ENCODE assay signal across 8 mouse cellular contexts in genomic region chr7:19164978-19165377, GRCm38 (mm10). TPM values are rescaled to one million over a fixed set of nuclear protein-coding genes. Genes with fewer than 3 reads are reported as not detected.
DNase-seq lines count a peak whose midpoint lies in the region; ATAC-seq and TF ChIP-seq lines count a peak whose summit lies in the region.

No protein-coding gene starts in this region.

- 3% methylated on average over 13 of the region's 13 CpGs for WGBS in forebrain, embryonic 15.5 days
- whole genome bisulfite sequencing in liver, embryonic 14.5 days (ENCODE audit: insufficient replicate concordance), result under 1% methylated on average over 13 of the region's 13 CpGs

- no peak for TF ChIP-seq EP300 in CH12.LX (IDR thresholded peaks at IDR 0.05; ENCODE audit: low read length)
- no peak for TF ChIP-seq EP300 in liver, embryonic 14.5 days (IDR thresholded peaks at IDR 0.05; ENCODE audit: low read depth)

- H3K36me3 ChIP-seq in CH12.LX (replicated peaks in 1 of 2; ENCODE audit: control insufficient read depth in 1 of 2, insufficient read depth in 1 of 2, low read length in 1 of 2), result no peaks in the 10 kb centered on the region
- no peaks in the 10 kb centered on the region for H3K36me3 ChIP-seq in forebrain, embryonic 15.5 days
- H3K36me3 ChIP-seq in liver, embryonic 14.5 days (replicated peaks; ENCODE audit: control insufficient read depth, insufficient read depth, low read depth), result no peaks in the 10 kb centered on the region
- no peaks in the 10 kb centered on the region for H3K36me3 ChIP-seq in testis, adult 2 months (ENCODE audit: control insufficient read depth, insufficient read depth, low read length)

- peaks cover 51% of the 10 kb centered on the region for H3K27me3 ChIP-seq in CH12.LX (replicated peaks)
- H3K27me3 ChIP-seq in forebrain, embryonic 15.5 days, result peaks cover 6% of the 10 kb centered on the region; the same call in 1 of the 2 replicates
- H3K27me3 ChIP-seq in liver, embryonic 14.5 days (ENCODE audit: control insufficient read depth, insufficient read depth, low read length), result peaks cover 9% of the 10 kb centered on the region
- no peaks in the 10 kb centered on the region for H3K27me3 ChIP-seq in testis, adult 2 months (ENCODE audit: control insufficient read depth, insufficient read depth, low read length)

- H3K79me2 ChIP-seq in CH12.LX (replicated peaks; ENCODE audit: control insufficient read depth, extremely low read depth, insufficient read depth, poor library complexity, severe bottlenecking), result no peaks in the 10 kb centered on the region

- ATAC-seq in forebrain, embryonic 15.5 days (replicated peaks), result no peak
- ATAC-seq in liver, embryonic 14.5 days (ENCODE audit: insufficient read depth), result 0 out of 2 replicates have a peak, but pooled peaks have one; percentile 40

- no peak overlapping the region for H3K4me2 ChIP-seq in CH12.LX (ENCODE audit: insufficient read depth, low read depth, poor library complexity, severe bottlenecking)
- H3K4me2 ChIP-seq in forebrain, embryonic 15.5 days (replicated peaks), result peak overlapping the region; percentile 39
- peak overlapping the region; percentile 33 for H3K4me2 ChIP-seq in liver, embryonic 14.5 days (ENCODE audit: low read depth)

- dilution Hi-C loops in CH12.LX (cut with MboI; ENCODE audit: extremely low pct_ligation_motif_present, extremely low pct_unique_long_range_greater_than_20kb, low sequenced_read_pairs), result no loop called here

- in situ Hi-C loops in CH12.LX (cut with MboI; ENCODE audit: low pct_ligation_motif_present, low pct_unique_long_range_greater_than_20kb, low sequenced_read_pairs), result loop anchor here (10.0 kb wide), 1 partner anchor 190 kb away; the partner anchor contains the start of genes Cd3eap and Ppp1r13l

- H3K4me3 ChIP-seq in CH12.LX (replicated peaks in 1 of 3; ENCODE audit: low read depth in 2 of 3, low read length in 2 of 3, poor library complexity in 1 of 3), result no peak overlapping the region
- peak overlapping the region; percentile 28 for H3K4me3 ChIP-seq in forebrain, embryonic 15.5 days
- H3K4me3 ChIP-seq in liver, embryonic 14.5 days (ENCODE audit: insufficient read depth in 1 of 2, low read depth in 2 of 2, low read length in 2 of 2), result no peak overlapping the region
- peak overlapping the region; percentile 62 for H3K4me3 ChIP-seq in testis, adult 2 months (ENCODE audit: control insufficient read depth, low read depth, low read length)

- no peak overlapping the region for H3K27ac ChIP-seq in CH12.LX (ENCODE audit: insufficient read depth, low read depth)
- H3K27ac ChIP-seq in forebrain, embryonic 15.5 days (replicated peaks), result peak overlapping the region; percentile 83; the same call in 1 of the 2 replicates
- no peak overlapping the region for H3K27ac ChIP-seq in liver, embryonic 14.5 days
- H3K27ac ChIP-seq in testis, adult 2 months (ENCODE audit: control insufficient read depth, insufficient read depth, low read depth, low read length), result no peak overlapping the region

- TF ChIP-seq RAD21 in CH12.LX (IDR thresholded peaks at IDR 0.05; ENCODE audit: low read depth, low read length), result no peak

- no peak overlapping the region for H3K9ac ChIP-seq in CH12.LX (ENCODE audit: insufficient read depth, low read depth)
- H3K9ac ChIP-seq in forebrain, embryonic 15.5 days (replicated peaks), result 0 out of 2 replicates have a peak overlapping the region, but pooled peaks have one; percentile 17
- H3K9ac ChIP-seq in liver, embryonic 14.5 days (replicated peaks), result no peak overlapping the region

- peaks cover 15% of the 10 kb centered on the region for H3K9me3 ChIP-seq in CH12.LX (replicated peaks; ENCODE audit: low read length)
- no peaks in the 10 kb centered on the region for H3K9me3 ChIP-seq in forebrain, embryonic 15.5 days
- no peaks in the 10 kb centered on the region; the same call in 1 of the 2 replicates for H3K9me3 ChIP-seq in liver, embryonic 14.5 days (ENCODE audit: control insufficient read depth, low read length)

- H3K4me1 ChIP-seq in CH12.LX (ENCODE audit: control insufficient read depth in 1 of 2, insufficient read depth in 2 of 2), result peaks cover 0 to 4% of the 10 kb centered on the region in 2 experiments; a peak in 1 of 4 replicates
- H3K4me1 ChIP-seq in forebrain, embryonic 15.5 days, result peaks cover 36% of the 10 kb centered on the region
- H3K4me1 ChIP-seq in liver, embryonic 14.5 days (replicated peaks; ENCODE audit: control insufficient read depth in 2 of 2, insufficient read depth in 2 of 2, low read length in 1 of 2), result peaks cover 13 to 22% of the 10 kb centered on the region in 2 experiments
- peaks cover 24% of the 10 kb centered on the region for H3K4me1 ChIP-seq in testis, adult 2 months (ENCODE audit: control insufficient read depth, insufficient read depth, low read length)

- no peak for TF ChIP-seq POLR2A in CH12.LX (IDR thresholded peaks at IDR 0.05; ENCODE audit: low read depth, low read length)
- 0 out of 2 replicates have a peak, but pooled peaks have one; percentile 20 for TF ChIP-seq POLR2A in testis, adult 2 months (IDR thresholded peaks at IDR 0.05; ENCODE audit: control insufficient read depth, low read depth, low read length)

- DNase-seq in B cell, adult 2 months, result peak; percentile 69 to 71
- DNase-seq in CH12.LX (ENCODE audit: extremely low read depth), result no peak
- DNase-seq in liver, embryonic 14.5 days (ENCODE audit: low read depth in 3 of 3, low spot score in 3 of 3), result no peak
- DNase-seq in ovary, postnatal 36 days (ENCODE audit: low spot score), result no peak
- DNase-seq in urinary bladder, postnatal 25 days (ENCODE audit: low spot score), result no peak
- no peak for DNase-seq in gastrocnemius, postnatal 25 days

- TF ChIP-seq CTCF in CH12.LX (conservative IDR thresholded peaks at IDR 0.05 in 1 of 2, IDR thresholded peaks at IDR 0.05 in 1 of 2; ENCODE audit: low read depth in 2 of 2, low read length in 2 of 2), result no peak
- no peak for TF ChIP-seq CTCF in liver, embryonic 14.5 days (IDR thresholded peaks at IDR 0.05; ENCODE audit: low read depth)
- TF ChIP-seq CTCF in testis, adult 2 months (IDR thresholded peaks at IDR 0.05; ENCODE audit: control insufficient read depth, insufficient read depth, insufficient replicate concordance, low read depth, low read length), result no peak

TF ChIP-seq in CH12.LX, 34 proteins besides CTCF, POLR2A, EP300 and RAD21:
- TF ChIP-seq ZMIZ1 (IDR thresholded peaks at IDR 0.05; ENCODE audit: low read depth, low read length), result no peak
- TF ChIP-seq BHLHE40 (IDR thresholded peaks at IDR 0.05; ENCODE audit: low read depth, low read length), result peak; percentile 77
TF ChIP-seq in CH12.LX: peak in this region for 1.

RNA-seq across cellular contexts. Expression of gene Gipr, which starts 0.9 kb away (rescaled TPM):
- total RNA-seq in CH12.LX (2012; rRNA removed) (0.04 TPM in 1 of 2 replicates, not detected in the other), CH12.LX (2014; rRNA removed) (not detected in 2 replicates)
- polyA plus RNA-seq in CH12.LX (2012; ENCODE audit: insufficient read length, low read depth), result 0.11 and 0.12 TPM in 2 replicates
- 18.1 and 20.0 TPM in 2 replicates for polyA plus RNA-seq in forebrain, embryonic 15.5 days (2015; fragmentation: Nextera tagmentation; extraction: Ambion mirVana)
- 0.05 and 0.16 TPM in 2 replicates for polyA plus RNA-seq in liver, embryonic 14.5 days (2012; rRNA removed)
- 0.10 TPM in 1 of 2 replicates, not detected in the other for polyA plus RNA-seq in liver, embryonic 14.5 days (2014; fragmentation: Nextera tagmentation; extraction: Ambion mirVana)
- polyA plus RNA-seq in testis, adult 2 months (2012; rRNA removed), result 20.9 and 24.3 TPM in 2 replicates
- not detected for total RNA-seq in gastrocnemius, postnatal 25 days (2021)

RNA-seq across cellular contexts. Expression of gene Eml2, which starts 11.2 kb away (rescaled TPM):
- total RNA-seq in CH12.LX (2012; rRNA removed) (32.4 and 52.4 TPM in 2 replicates), CH12.LX (2014; rRNA removed) (12.3 and 15.6 TPM in 2 replicates)
- polyA plus RNA-seq in CH12.LX (2012; ENCODE audit: insufficient read length, low read depth), result 29.1 and 30.8 TPM in 2 replicates
- 8.2 and 12.5 TPM in 2 replicates for polyA plus RNA-seq in forebrain, embryonic 15.5 days (2015; fragmentation: Nextera tagmentation; extraction: Ambion mirVana)
- 6.1 and 7.3 TPM in 2 replicates for polyA plus RNA-seq in liver, embryonic 14.5 days (2012; rRNA removed)
- polyA plus RNA-seq in liver, embryonic 14.5 days (2014; fragmentation: Nextera tagmentation; extraction: Ambion mirVana), result 0.98 and 1.3 TPM in 2 replicates
- polyA plus RNA-seq in testis, adult 2 months (2012; rRNA removed), result 11.1 and 12.9 TPM in 2 replicates
- 1 to 10 TPM; 8.4 to 9.4 TPM for total RNA-seq in gastrocnemius, postnatal 25 days (2021)

RNA-seq across cellular contexts. Expression of gene Snrpd2, which starts 15.5 kb away (rescaled TPM):
- total RNA-seq in CH12.LX (2012; rRNA removed) (348 and 408 TPM in 2 replicates), CH12.LX (2014; rRNA removed) (178 and 213 TPM in 2 replicates)
- polyA plus RNA-seq in CH12.LX (2012; ENCODE audit: insufficient read length, low read depth), result 177 and 193 TPM in 2 replicates
- 135 and 143 TPM in 2 replicates for polyA plus RNA-seq in forebrain, embryonic 15.5 days (2015; fragmentation: Nextera tagmentation; extraction: Ambion mirVana)
- 40.7 and 67.5 TPM in 2 replicates for polyA plus RNA-seq in liver, embryonic 14.5 days (2012; rRNA removed)
- 75.3 and 76.0 TPM in 2 replicates for polyA plus RNA-seq in liver, embryonic 14.5 days (2014; fragmentation: Nextera tagmentation; extraction: Ambion mirVana)
- polyA plus RNA-seq in testis, adult 2 months (2012; rRNA removed), result 135 and 140 TPM in 2 replicates
- total RNA-seq in gastrocnemius, postnatal 25 days (2021), result 10 to 100 TPM; 48.2 to 50.0 TPM

RNA-seq across cellular contexts. Expression of gene Qpctl, which starts 15.9 kb away (rescaled TPM):
- total RNA-seq in CH12.LX (2012; rRNA removed), result 9.3 and 9.8 TPM in 2 replicates
- 5.1 and 5.2 TPM in 2 replicates for total RNA-seq in CH12.LX (2014; rRNA removed)
- 9.2 and 9.6 TPM in 2 replicates for polyA plus RNA-seq in CH12.LX (2012; ENCODE audit: insufficient read length, low read depth)
- 18.7 and 19.4 TPM in 2 replicates for polyA plus RNA-seq in forebrain, embryonic 15.5 days (2015; fragmentation: Nextera tagmentation; extraction: Ambion mirVana)
- polyA plus RNA-seq in liver, embryonic 14.5 days (2012; rRNA removed), result 2.2 and 2.3 TPM in 2 replicates
- polyA plus RNA-seq in liver, embryonic 14.5 days (2014; fragmentation: Nextera tagmentation; extraction: Ambion mirVana), result 2.3 and 3.0 TPM in 2 replicates
- polyA plus RNA-seq in testis, adult 2 months (2012; rRNA removed), result 12.7 and 13.5 TPM in 2 replicates
- total RNA-seq in gastrocnemius, postnatal 25 days (2021), result 1 to 10 TPM; 2.3 to 2.5 TPM

RNA-seq across cellular contexts. Expression of gene Fbxo46, which starts 45.3 kb away (rescaled TPM):
- total RNA-seq in CH12.LX (2012; rRNA removed), result 11.6 and 12.5 TPM in 2 replicates
- total RNA-seq in CH12.LX (2014; rRNA removed), result 3.5 and 4.0 TPM in 2 replicates
- 4.8 and 6.1 TPM in 2 replicates for polyA plus RNA-seq in CH12.LX (2012; ENCODE audit: insufficient read length, low read depth)
- 23.4 and 25.4 TPM in 2 replicates for polyA plus RNA-seq in forebrain, embryonic 15.5 days (2015; fragmentation: Nextera tagmentation; extraction: Ambion mirVana)
- 2.0 and 2.6 TPM in 2 replicates for polyA plus RNA-seq in liver, embryonic 14.5 days (2012; rRNA removed)
- polyA plus RNA-seq in liver, embryonic 14.5 days (2014; fragmentation: Nextera tagmentation; extraction: Ambion mirVana), result 2.6 and 3.0 TPM in 2 replicates
- polyA plus RNA-seq in testis, adult 2 months (2012; rRNA removed), result 49.3 and 59.7 TPM in 2 replicates
- 1 to 10 TPM; 2.9 TPM for total RNA-seq in gastrocnemius, postnatal 25 days (2021)

Comparison
In these comparisons a context has a peak if more than half of its experiments do, and no peak if none do; other contexts are left out.
1. DNase-seq: peak in B cell, adult 2 months (2 of 2); none in CH12.LX (single experiment), liver, embryonic 14.5 days (0 of 3), ovary, postnatal 36 days (single experiment), urinary bladder, postnatal 25 days (single experiment) and gastrocnemius, postnatal 25 days (single experiment).
2. H3K4me3 ChIP-seq: peak in forebrain, embryonic 15.5 days (single experiment) and testis, adult 2 months (single experiment); none in CH12.LX (0 of 3) and liver, embryonic 14.5 days (0 of 2).
3. RNA of gene Gipr, which starts 0.9 kb away (polyA plus RNA-seq): 20.9 to 24.3 TPM in testis, adult 2 months and 18.1 to 20.0 TPM in forebrain, embryonic 15.5 days; 0.05 to 0.16 TPM in liver, embryonic 14.5 days and 0.11 to 0.12 TPM in CH12.LX; every median in the first group is over 10 times any median in the second.